Mouse (Mus musculus): Measurements from ENCODE around the gene Ddit4.

Gene Ddit4

DNA sequence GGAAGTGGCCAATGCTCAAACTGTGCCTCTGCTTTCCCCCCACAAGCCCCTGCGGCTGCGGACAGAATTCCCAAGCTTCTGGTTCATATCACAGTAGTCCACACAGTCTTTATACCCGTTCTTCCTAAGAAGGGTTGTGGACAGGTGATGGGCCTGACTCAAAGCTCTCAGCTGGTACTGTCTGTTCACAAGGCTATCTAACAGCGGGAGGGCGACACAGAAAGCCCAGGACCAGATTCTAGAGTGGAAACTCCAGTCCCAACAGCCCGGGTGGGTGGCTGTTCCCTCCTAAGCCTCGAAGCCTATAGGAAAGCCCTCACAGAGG is 31.2 kb downstream of the Ddit4 start:
- DNase-seq (ENCODE audit: low read depth, low spot score), result no peak

DNA sequence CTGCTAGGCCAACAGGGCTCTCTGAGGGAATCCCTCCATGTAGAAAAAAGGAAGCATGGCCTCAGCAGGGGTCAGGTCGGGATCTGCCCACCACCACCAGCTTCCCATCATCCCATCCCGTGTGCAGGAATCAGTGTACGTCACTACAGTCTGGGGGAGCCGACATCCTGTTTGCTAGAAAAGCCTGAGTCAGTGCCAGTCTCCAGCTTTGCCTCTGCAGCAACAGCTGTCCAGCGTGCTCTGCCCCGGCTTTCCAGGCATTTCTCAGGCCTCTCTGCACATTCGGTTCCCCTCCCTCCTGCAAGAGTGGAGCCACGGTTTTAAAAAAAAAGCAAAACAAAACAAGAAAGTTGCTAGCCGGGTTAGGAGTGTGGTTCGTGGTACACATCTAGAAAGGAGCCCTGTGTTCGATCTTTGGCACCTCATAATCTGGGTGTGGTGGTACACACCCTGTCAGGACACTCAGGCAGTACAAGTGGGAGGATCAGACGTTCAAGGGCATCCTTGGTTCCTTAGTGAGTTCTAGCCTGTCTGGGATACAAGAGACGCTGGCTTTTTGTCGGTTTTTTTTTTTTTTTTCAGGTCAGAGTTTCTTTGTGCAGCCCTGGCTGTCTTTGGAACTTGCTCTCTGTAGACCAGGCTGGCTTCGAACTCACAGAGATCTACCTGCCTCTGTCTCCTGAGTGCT is 32.0 kb downstream of the Ddit4 start:
- DNase-seq (ENCODE audit: low read depth, low spot score), result no peak

DNA sequence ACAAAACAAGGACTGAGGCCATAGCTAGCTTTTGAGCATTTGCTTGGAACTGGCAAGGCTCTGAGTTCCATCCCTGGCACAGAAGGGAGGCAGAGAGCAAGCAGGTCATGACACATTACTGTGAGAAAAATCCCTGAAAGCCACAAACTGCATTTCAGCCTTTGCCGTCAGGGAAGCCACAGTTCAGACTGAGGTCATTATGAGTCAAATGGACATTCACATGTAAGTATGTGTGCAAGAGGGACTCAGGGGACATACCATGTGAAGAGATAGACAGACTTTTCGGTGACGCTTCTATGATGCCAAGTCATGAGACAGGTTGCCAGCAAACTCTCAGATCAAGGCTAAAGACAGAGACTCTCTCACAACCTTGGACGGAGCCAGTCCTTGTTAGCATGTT is 33.5 kb downstream of the Ddit4 start:
- no peak for DNase-seq (ENCODE audit: low read depth, low spot score)

DNA sequence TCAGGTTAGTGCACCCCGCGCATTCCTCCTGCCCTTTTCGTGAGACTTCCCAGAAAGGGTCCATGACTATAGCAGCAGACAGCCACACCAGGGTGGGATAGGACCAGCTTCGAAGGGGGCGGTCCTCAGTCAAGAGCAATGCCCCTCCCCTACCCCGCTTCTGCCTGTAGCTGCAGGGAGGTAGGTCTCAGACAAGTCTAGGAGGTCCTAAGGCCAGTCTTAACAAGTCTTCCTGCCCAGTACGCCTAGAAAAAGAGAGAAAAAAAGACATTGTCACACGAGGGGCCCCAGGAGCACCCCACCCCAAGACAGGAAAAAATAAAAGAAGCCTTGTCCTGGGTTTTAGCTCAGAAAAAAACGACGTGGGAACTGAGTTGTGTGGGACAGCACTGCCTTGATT is 35.0 kb downstream of the Ddit4 start:
- no peak for DNase-seq (ENCODE audit: low read depth, low spot score)

GRCm38 (mm10) chr10:59916159-59916558 is 35.5 kb downstream of the Ddit4 start:
- peak; percentile 89 for DNase-seq (ENCODE audit: low read depth, low spot score)

DNA sequence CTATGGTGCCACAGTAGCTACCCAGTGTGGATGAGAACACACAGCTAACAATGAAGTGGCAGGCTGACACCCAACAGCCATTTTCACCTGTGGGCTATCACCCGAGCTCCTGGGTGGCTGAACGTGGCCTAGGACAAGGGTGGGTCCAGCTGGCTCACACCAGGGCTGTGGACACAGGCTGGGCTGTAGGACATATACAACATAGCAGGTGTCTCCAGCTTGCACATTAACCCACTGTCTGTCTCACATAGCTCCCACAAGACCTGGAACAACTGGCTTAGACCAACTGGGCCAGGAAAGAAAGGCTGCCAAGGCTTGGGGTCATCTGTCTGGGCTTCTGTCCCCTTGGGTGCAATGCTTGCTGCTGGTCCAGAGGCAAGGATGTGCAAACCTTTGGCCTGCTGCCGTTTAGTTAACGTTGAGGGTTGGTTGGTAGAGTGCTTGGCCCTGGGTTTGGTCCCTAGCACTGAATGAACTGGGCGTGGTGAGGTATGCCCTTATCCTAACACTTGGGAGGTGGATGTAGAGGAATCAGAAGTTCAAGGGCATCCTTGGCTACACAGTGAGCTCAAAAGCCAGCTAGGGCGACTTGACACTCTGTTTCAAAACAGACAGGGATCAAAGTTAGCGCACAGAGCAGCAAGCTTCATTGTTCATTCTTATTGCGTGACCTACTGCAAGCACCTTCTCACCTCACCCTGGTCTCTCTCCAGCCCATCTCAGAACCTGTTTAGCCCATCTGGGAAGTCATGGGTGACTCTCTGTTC is 36.3 kb downstream of the Ddit4 start:
- DNase-seq (ENCODE audit: low read depth, low spot score), result no peak

DNA sequence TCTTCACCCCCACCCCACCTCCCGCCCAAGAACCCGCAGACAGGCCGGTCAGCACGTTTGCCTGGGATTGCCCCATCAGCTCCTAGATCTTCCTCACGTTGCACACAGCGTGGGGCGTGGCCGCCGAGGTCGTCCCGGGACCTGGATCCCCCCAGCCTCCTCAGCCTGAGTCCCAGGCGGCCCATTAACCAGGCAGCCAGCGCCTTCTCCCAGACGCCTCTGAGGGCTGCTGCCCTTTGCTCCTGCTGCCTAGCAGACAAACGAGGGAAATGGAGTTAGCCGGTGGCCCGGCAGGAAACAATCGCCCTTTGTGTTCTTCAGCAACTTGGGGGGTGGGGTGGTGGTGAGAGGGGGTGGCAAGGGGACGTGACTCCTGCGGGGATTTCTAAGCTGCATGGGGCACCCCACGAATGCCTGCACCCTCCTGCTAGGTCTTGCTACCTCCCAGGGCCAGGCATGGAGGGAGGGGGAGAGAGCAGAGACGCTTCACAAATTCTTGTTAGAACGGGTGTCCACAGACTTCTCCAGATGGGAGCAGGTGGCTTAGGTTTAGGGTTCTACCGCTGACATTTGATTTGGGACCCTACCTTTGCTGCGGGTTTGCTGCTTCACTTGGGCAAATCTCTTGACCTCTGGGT is 40.0 kb downstream of the Ddit4 start:
- DNase-seq (ENCODE audit: low read depth, low spot score), result no peak

- no peak for DNase-seq (ENCODE audit: low read depth, low spot score)
Measured at GRCm38 (mm10) chr10:59911091-59911490, 40.5 kb downstream of the Ddit4 start.

- DNase-seq (ENCODE audit: low read depth, low spot score), result peak; percentile 62
Measured at GRCm38 (mm10) chr10:59909357-59909847, 42.2 kb downstream of the Ddit4 start.

- no peak for DNase-seq (ENCODE audit: low read depth, low spot score)
Measured at GRCm38 (mm10) chr10:59908776-59909315, 42.8 kb downstream of the Ddit4 start.

GRCm38 (mm10) chr10:59907695-59908299 is 43.8 kb downstream of the Ddit4 start:
- no peak for DNase-seq (ENCODE audit: low read depth, low spot score)

- no peak for DNase-seq (ENCODE audit: low read depth, low spot score)
Measured at GRCm38 (mm10) chr10:59907080-59907609, 44.5 kb downstream of the Ddit4 start.

GRCm38 (mm10) chr10:59903170-59903569 is 48.5 kb downstream of the Ddit4 start:
- DNase-seq (ENCODE audit: low read depth, low spot score), result no peak

DNA sequence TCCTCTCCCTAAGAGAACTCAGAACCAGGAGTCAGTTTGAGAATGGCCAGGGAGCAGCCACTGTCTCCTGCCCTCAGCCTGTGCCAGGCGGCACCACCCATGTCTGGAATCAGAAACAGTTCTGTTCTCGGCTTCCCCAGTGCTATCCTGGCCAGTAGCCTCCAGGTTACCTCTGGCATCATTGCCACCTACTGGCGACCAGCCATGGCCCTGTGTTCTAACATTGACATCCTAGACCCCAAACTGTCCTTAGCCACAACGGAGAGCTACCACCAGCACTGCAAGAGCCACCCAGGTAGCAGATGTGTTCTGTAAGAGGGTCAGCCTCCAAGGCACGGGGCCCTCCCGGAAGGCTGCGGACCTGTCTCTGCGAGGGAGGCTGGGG is 49.0 kb downstream of the Ddit4 start:
- no peak for DNase-seq (ENCODE audit: low read depth, low spot score)

GRCm38 (mm10) chr10:59901986-59902605 is 49.5 kb downstream of the Ddit4 start:
- DNase-seq (ENCODE audit: low read depth, low spot score), result no peak

DNA sequence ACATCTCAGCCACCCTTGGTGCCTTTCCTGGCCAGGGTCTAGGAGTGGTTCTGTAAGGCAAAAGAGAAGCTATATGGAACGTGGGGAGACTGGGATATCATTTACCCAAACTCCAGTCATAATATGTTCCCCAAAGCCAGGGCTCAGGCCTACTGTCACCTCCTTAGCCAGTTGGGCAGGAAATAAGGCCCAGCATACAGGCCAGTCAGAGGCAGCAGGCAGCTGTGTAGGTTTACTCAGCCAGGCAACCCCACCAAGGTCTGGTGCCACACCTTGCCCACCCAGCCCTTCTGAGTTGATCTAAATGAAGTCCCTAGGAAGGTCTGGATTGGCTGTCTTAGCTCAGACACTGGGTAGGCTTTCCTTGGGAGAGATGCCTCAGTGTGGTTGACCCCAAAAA is 50.2 kb downstream of the Ddit4 start:
- no peak for DNase-seq (ENCODE audit: low read depth, low spot score)

DNA sequence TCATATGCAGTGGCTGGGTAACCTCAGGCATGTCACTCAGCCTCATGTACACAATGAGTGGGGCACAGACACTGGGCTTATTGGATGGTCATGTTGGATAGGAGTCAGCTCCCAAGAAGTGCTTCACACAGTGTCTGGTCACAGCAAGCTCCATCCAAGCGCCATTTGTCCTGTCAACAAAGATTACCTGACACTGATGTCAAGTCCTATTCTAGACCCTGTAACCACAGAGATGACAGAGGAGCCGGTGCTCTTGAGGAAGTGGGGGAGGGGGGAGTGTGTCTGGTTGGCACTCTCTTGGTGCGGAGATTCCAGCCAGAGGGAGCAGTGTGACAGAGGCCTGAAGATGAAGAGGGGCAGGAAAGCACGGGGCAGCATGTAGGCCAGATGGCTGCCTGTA is 50.7 kb downstream of the Ddit4 start:
- DNase-seq (ENCODE audit: low read depth, low spot score), result no peak

- no peak for DNase-seq (ENCODE audit: low read depth, low spot score)
Measured at GRCm38 (mm10) chr10:59900174-59900435, 51.5 kb downstream of the Ddit4 start.
